Mouse (Mus musculus) neutrophil, adult 65 days (primary cell): ENCODE measurements around the gene Ankrd9. TPM values are rescaled to one million over a fixed set of nuclear protein-coding genes. Genes with fewer than 3 reads are reported as not detected.

Source experiments
- total RNA-seq: library from RNA; stranded (reverse); gene quantifications from 2 replicates; pipeline ENCODE4 v1.2.4, GENCODE M21; 2023

Ankrd9 gene
- 30.8 and 40.5 TPM in 2 replicates for total RNA-seq

DNA sequence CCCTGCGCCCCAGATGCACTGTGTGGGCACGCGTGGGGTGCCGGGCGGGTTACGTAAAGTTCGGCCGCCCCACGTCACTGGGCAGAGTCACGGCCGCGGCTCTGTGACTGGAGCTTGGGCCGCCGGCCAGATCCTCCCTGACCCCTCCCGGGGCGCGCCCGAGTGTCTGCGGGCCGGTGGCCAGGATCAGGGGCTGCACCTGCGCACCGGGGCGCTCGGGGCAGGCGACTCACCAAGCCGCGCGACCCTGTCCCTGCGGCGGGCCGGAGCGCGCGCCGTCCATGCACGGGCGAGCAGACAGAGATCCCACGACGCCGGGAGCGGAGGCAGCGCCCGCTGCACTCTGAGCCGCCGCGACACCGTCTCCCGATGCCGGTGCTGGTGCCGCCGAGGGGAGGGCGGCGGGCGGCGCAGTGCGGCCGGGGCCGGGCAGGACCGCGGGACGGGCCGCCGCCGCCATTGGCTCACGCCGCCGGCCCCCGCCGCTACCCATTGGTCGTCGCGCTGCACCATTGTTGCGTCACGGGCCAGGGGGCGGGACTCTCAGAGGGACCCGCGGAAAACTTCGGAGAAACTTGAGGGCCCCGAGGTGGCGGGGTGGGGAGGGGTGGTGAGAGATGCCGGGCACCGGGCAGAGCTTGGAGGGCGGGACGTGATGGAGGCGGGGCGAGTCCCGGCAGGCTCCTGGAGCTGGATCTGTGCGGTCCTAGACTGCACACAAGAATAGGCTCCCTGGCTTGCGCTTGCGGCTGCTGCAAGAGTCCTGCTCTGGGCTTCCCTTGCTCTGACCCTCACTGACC is at the start of gene Ankrd9:
TSS of gene Ankrd9 (minus strand) at position 434 of the 800 bp plus-strand sequence.

Other genes starting within 250 kb of the Ankrd9 start
- gene Wdr20, start 241.1 kb downstream of the Ankrd9 start, total RNA-seq, result 53.2 and 66.0 TPM in 2 replicates
- 0.32 and 0.35 TPM in 2 replicates for gene Mok, start 138.1 kb downstream of the Ankrd9 start, total RNA-seq
- gene Zfp839, start 128.8 kb downstream of the Ankrd9 start, total RNA-seq, result 3.6 and 5.0 TPM in 2 replicates
- 10.5 and 13.5 TPM in 2 replicates for gene Cinp, start 89.9 kb downstream of the Ankrd9 start, total RNA-seq
- gene Tecpr2, start 89.8 kb downstream of the Ankrd9 start, total RNA-seq, result 5.4 and 9.8 TPM in 2 replicates
- gene Rcor1, start 60.3 kb upstream of the Ankrd9 start, total RNA-seq, result 39.5 and 45.7 TPM in 2 replicates
- 37.2 and 58.5 TPM in 2 replicates for gene Traf3, start 187.3 kb upstream of the Ankrd9 start, total RNA-seq
- not detected in 2 replicates for gene 4930595D18Rik, start 205.5 kb upstream of the Ankrd9 start, total RNA-seq